Mouse (Mus musculus) ES-Bruce4 (cell line): ENCODE results near the gene Lamc3. TPM values are rescaled to one million over a fixed set of nuclear protein-coding genes. Genes with fewer than 3 reads are reported as not detected.
A peak's percentile ranks its signal among the peaks of the same experiment; 100 is the strongest.

Experiments used
- H3K27ac ChIP-seq: 2 replicates; pipeline ENCODE4 v1.5.1; 2012; ENCODE audit warnings: low read length, inconsistent platforms; ENCODE audit not compliant: insufficient read depth
- H3K27me3 ChIP-seq: 2 replicates; pipeline ENCODE4 v1.6.1; 2012; ENCODE audit warnings: mild to moderate bottlenecking, low read length, inconsistent platforms; ENCODE audit not compliant: control insufficient read depth, poor library complexity, insufficient read depth, severe bottlenecking
- H3K36me3 ChIP-seq: 2 replicates; pipeline ENCODE4 v1.6.1; 2012; ENCODE audit warnings: inconsistent platforms, mild to moderate bottlenecking, low read length, moderate library complexity; ENCODE audit not compliant: control insufficient read depth, poor library complexity, insufficient read depth, severe bottlenecking
- H3K4me1 ChIP-seq: one replicate; pipeline ENCODE4 v1.8.1; 2011; ENCODE audit warnings: low read length; ENCODE audit not compliant: control insufficient read depth, insufficient read depth
- H3K4me3 ChIP-seq: 2 replicates; pipeline ENCODE4 v1.5.1; 2011; ENCODE audit warnings: low read depth, mild to moderate bottlenecking, low read length
- H3K9ac ChIP-seq: 2 replicates; pipeline ENCODE4 v1.6.1; 2012; ENCODE audit warnings: low read depth, mild to moderate bottlenecking, inconsistent platforms; ENCODE audit not compliant: poor library complexity, severe bottlenecking
- H3K9me3 ChIP-seq: replicated peaks from 2 replicates; pipeline ENCODE4 v1.6.1; 2012; ENCODE audit warnings: mild to moderate bottlenecking, low read length, inconsistent platforms; ENCODE audit not compliant: control insufficient read depth, poor library complexity, insufficient read depth, severe bottlenecking
- CTCF ChIP-seq: IDR thresholded peaks from one replicate; pipeline ENCODE4 v1.8.1; 2011; ENCODE audit warnings: low read depth, low read length
- EP300 ChIP-seq: IDR thresholded peaks from 2 replicates; pipeline ENCODE4 v1.6.1; 2011; ENCODE audit warnings: low read depth, low read length; ENCODE audit not compliant: insufficient read depth
- POLR2A ChIP-seq: IDR thresholded peaks from one replicate; pipeline ENCODE4 v1.8.1; 2011; ENCODE audit warnings: low read length; ENCODE audit not compliant: insufficient read depth
- polyA plus RNA-seq: library from polyadenylated mRNA; stranded (reverse); fragments of >200 nt; gene quantifications from 2 replicates; pipeline ENCODE4 v1.2.4, GENCODE M21; 2011; ENCODE audit warnings: low read depth; ENCODE audit not compliant: missing spikeins, insufficient read depth, insufficient read length

Gene Lamc3
- polyA plus RNA-seq, 1 experiment, result not detected

- peaks cover 2% of the 10 kb centered on the region for H3K4me1 ChIP-seq
- TF ChIP-seq POLR2A, result no peak
- no peak for TF ChIP-seq CTCF
- TF ChIP-seq EP300, result no peak
- H3K36me3 ChIP-seq, result no peaks in the 10 kb centered on the region
- H3K27ac ChIP-seq, result no peak overlapping the region
- H3K4me3 ChIP-seq, result no peak overlapping the region
- H3K9ac ChIP-seq, result no peak overlapping the region
- H3K9me3 ChIP-seq, result no peaks in the 10 kb centered on the region
- H3K27me3 ChIP-seq, result no peaks in the 10 kb centered on the region
Observed at GRCm38 (mm10) chr2:31948392-31948791, 61.3 kb downstream of the Lamc3 start.

GRCm38 (mm10) chr2:31948801-31949200 is 61.7 kb downstream of the Lamc3 start:
- no peak overlapping the region for H3K27ac ChIP-seq
- H3K36me3 ChIP-seq, result no peaks in the 10 kb centered on the region
- TF ChIP-seq POLR2A (no peak), CTCF (no peak), EP300 (no peak)
- peaks cover 2% of the 10 kb centered on the region for H3K4me1 ChIP-seq
- H3K9ac ChIP-seq, result no peak overlapping the region
- no peak overlapping the region for H3K4me3 ChIP-seq
- H3K9me3 ChIP-seq, result no peaks in the 10 kb centered on the region
- no peaks in the 10 kb centered on the region for H3K27me3 ChIP-seq

GRCm38 (mm10) chr2:31950058-31950871 is 63.2 kb downstream of the Lamc3 start, which contains the start of gene Aif1l:
Gene Aif1l (plus strand): TSS chr2:31950139.
- no peak within 1 kb of the TSS for H3K27ac ChIP-seq
- H3K9ac ChIP-seq, result peak within 1 kb of the TSS; percentile 24
- H3K4me1 ChIP-seq, result peaks cover 2% of the 10 kb centered on the region
- H3K36me3 ChIP-seq, result no peaks in the 10 kb centered on the region
- no peaks in the 10 kb centered on the region for H3K27me3 ChIP-seq
- peak within 1 kb of the TSS; percentile 72 for H3K4me3 ChIP-seq
- TF ChIP-seq POLR2A, result no peak
- no peak for TF ChIP-seq EP300
- no peak for TF ChIP-seq CTCF
- H3K9me3 ChIP-seq, result no peaks in the 10 kb centered on the region

GRCm38 (mm10) chr2:31950966-31951365 is 63.9 kb downstream of the Lamc3 start:
- Histone ChIP-seq H3K27me3 (no peaks in the 10 kb centered on the region), H3K9ac (peak overlapping the region; percentile 24; the same call in 1 of the 2 replicates), H3K36me3 (no peaks in the 10 kb centered on the region), H3K4me3 (peak overlapping the region; percentile 72), H3K27ac (no peak overlapping the region), H3K9me3 (no peaks in the 10 kb centered on the region), H3K4me1 (peaks cover 2% of the 10 kb centered on the region)
- TF ChIP-seq EP300 (no peak), CTCF (no peak), POLR2A (no peak)

- H3K36me3 ChIP-seq, result no peaks in the 10 kb centered on the region
- H3K4me3 ChIP-seq, result no peak overlapping the region
- TF ChIP-seq CTCF, result no peak
- TF ChIP-seq POLR2A, result no peak
- no peak for TF ChIP-seq EP300
- peaks cover 5% of the 10 kb centered on the region for H3K4me1 ChIP-seq
- H3K27me3 ChIP-seq, result no peaks in the 10 kb centered on the region
- H3K9ac ChIP-seq, result no peak overlapping the region
- no peak overlapping the region for H3K27ac ChIP-seq
- H3K9me3 ChIP-seq, result no peaks in the 10 kb centered on the region
Observed at GRCm38 (mm10) chr2:31952236-31952635, 65.1 kb downstream of the Lamc3 start.

GRCm38 (mm10) chr2:31952725-31953124 is 65.6 kb downstream of the Lamc3 start:
- H3K27me3 ChIP-seq, result no peaks in the 10 kb centered on the region
- no peak overlapping the region for H3K9ac ChIP-seq
- no peak for TF ChIP-seq POLR2A
- TF ChIP-seq CTCF, result no peak
- no peak for TF ChIP-seq EP300
- no peak overlapping the region for H3K4me3 ChIP-seq
- H3K4me1 ChIP-seq, result peaks cover 5% of the 10 kb centered on the region
- H3K27ac ChIP-seq, result no peak overlapping the region
- no peaks in the 10 kb centered on the region for H3K36me3 ChIP-seq
- no peaks in the 10 kb centered on the region for H3K9me3 ChIP-seq
